Mouse (Mus musculus) intestine, embryonic 14.5 days (tissue): ENCODE data around the gene Ppa1. TPM values are rescaled to one million over a fixed set of nuclear protein-coding genes. Genes with fewer than 3 reads are reported as not detected.
"Not testable (repeated sequence)": the region's sequence is repeated elsewhere in the genome, so short reads cannot be mapped to it uniquely, and the experiment has no call there.

Experiments used
- ATAC-seq: fragments of 200-750 bp; cut with Nextera tagmentation; replicated peaks from 2 replicates; pipeline ENCODE4 v1.8.0; 2017; ENCODE audit warnings: low read depth, moderate number of reproducible peaks, moderate TSS enrichment, moderate library complexity; ENCODE audit not compliant: low FRiP score, low TSS enrichment
- DNase-seq: peaks from one replicate; pipeline ENCODE4 v3.0.0-alpha.2; 2018; ENCODE audit warnings: low spot score
- H3K27ac ChIP-seq: fragments of 300-500 bp; sonication (generic); 2 replicates; pipeline ENCODE4 v1.5.1; 2014; ENCODE audit warnings: low read depth, mild to moderate bottlenecking, control low read depth
- H3K27me3 ChIP-seq: fragments of 300-500 bp; sonication (generic); replicated peaks from 2 replicates; pipeline ENCODE4 v1.6.1; 2014; ENCODE audit warnings: low read length, control low read depth; ENCODE audit not compliant: control insufficient read depth, insufficient read depth
- H3K36me3 ChIP-seq: fragments of 300-500 bp; sonication (generic); 2 replicates; pipeline ENCODE4 v1.6.1; 2014; ENCODE audit warnings: low read length, control low read depth; ENCODE audit not compliant: control insufficient read depth, insufficient read depth
- H3K4me1 ChIP-seq: fragments of 300-500 bp; sonication (generic); replicated peaks from 2 replicates; pipeline ENCODE4 v1.6.1; 2014; ENCODE audit warnings: low read length, control low read depth, mixed read lengths; ENCODE audit not compliant: control insufficient read depth, insufficient read depth
- H3K4me2 ChIP-seq: fragments of 300-500 bp; sonication (generic); 2 replicates; pipeline ENCODE4 v1.6.1; 2014; ENCODE audit warnings: low read length
- H3K4me3 ChIP-seq: fragments of 300-500 bp; sonication (generic); 2 replicates; pipeline ENCODE4 v1.5.1; 2014; ENCODE audit warnings: low read depth, low read length, control low read depth, mixed read lengths
- H3K9ac ChIP-seq: fragments of 300-500 bp; sonication (generic); 2 replicates; pipeline ENCODE4 v1.6.1; 2014; ENCODE audit warnings: mild to moderate bottlenecking, low read length
- H3K9me3 ChIP-seq: fragments of 300-500 bp; sonication (generic); 2 replicates; pipeline ENCODE4 v1.6.1; 2016; ENCODE audit warnings: low read length, control low read depth; ENCODE audit not compliant: control insufficient read depth
- WGBS: fragments of 180-500 bp; shearing (Covaris S2); extraction: QIAGEN DNeasy Blood & Tissue Kit; methylation state at CpG from one replicate; pipeline ENCODE4 v1.1.7; 2014; 5-methylcytosine and 5-hydroxymethylcytosine counted together
- polyA plus RNA-seq: library from polyadenylated mRNA; unstranded; fragments of >200 nt; fragmentation: Nextera tagmentation; extraction: Ambion mirVana; gene quantifications from 2 replicates; pipeline ENCODE4 v1.2.1, GENCODE M21; 2014

Gene Ppa1
- polyA plus RNA-seq: 226 and 229 TPM in 2 replicates

DNA sequence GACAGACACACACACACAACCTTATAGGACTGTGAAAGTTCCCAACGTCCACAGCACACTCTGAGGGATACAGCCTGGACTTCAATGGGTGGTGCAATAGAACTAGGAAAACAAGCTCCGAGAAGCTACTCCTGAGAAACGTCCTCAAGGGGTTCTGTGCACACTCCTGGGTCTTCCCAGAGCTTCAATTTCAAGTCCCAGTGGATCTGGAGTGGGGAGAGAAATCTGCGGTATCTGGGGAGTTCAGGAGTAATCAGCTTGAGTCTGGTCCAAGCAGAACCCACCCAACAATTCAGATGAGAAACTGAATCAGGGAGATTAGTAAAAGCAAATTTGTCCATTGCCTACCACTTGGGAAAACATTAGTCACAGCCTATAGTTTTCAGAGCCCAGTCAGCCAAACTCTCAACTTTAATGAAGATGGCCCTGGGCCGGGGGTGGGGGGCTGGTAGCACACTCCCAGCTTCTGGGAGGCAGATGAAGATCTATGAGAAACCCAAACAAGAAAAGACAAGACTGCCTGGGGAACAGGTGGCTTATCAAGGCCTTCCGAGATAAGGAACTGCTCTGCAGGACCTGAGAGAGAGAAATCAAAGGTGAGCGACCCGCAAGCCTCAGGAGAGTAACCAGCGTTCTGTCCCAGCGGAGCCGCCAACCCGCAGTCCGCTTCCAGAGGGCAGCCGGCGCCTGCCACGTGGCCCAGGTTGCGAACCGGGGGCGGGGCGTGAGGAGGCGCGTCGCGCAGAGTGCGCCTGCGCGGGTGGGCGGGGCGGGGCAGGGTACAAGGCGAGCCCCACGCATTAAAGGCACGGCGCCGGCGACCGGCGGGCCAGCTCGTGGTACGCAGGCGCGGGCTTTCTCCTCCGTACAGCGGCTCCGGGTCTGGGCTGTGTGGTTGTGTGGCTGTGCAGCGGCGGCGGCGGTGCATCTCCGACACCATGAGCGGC is at the start of gene Ppa1:
Gene Ppa1 (plus strand): TSS at position 763 of the 947 bp plus-strand sequence.
- Histone ChIP-seq H3K4me1 (peaks cover 9% of the 10 kb centered on the region), H3K4me2 (peak within 1 kb of the TSS; percentile 70), H3K27ac (peak within 1 kb of the TSS; percentile 69), H3K4me3 (peak within 1 kb of the TSS; percentile 82), H3K9ac (peak within 1 kb of the TSS; percentile 82), H3K27me3 (no peaks in the 10 kb centered on the region), H3K36me3 (peaks cover 6% of the 10 kb centered on the region), H3K9me3 (no peaks in the 10 kb centered on the region)
- peak; percentile 92 for ATAC-seq
- 3% methylated on average over 50 of the region's 50 CpGs for WGBS
- DNase-seq: peak; percentile 91

DNA sequence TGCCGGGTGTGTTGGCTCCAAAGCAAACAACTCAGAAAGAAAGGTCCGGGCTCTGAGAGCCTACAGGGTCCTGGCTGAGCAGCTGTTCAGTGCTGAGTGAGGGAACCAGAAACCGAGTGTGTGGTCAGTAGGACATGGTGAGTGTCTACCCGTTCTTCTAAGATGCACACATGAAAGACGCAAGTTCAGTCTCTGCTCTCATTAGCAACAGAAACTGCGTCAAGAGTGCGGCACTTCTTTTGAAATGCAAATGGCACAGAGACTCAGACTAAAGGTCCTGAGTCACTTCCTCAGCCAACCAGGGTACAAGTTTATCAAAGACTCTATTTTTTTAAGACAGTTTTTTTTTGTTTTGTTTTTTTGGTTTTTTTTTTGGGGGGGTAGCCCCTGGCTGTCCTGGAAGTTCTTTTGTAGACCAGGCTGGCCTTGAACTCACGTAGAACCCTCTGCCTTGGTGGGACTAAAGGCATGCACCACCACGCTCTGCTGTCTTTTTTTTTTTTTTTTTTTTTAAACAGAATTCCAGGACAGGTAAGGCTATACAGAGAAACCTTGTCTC is 48.7 kb upstream of the Ppa1 start:
- 68% methylated on average over 9 of the region's 9 CpGs for WGBS
- Histone ChIP-seq H3K4me1 (no peaks in the 10 kb centered on the region), H3K9me3 (no peaks in the 10 kb centered on the region), H3K36me3 (no peaks in the 10 kb centered on the region), H3K4me2 (no peak overlapping the region), H3K4me3 (no peak overlapping the region), H3K9ac (no peak overlapping the region), H3K27me3 (peaks cover 16% of the 10 kb centered on the region; the same call in 1 of the 2 replicates), H3K27ac (no peak overlapping the region)
- DNase-seq (no peak), ATAC-seq (no peak)

DNA sequence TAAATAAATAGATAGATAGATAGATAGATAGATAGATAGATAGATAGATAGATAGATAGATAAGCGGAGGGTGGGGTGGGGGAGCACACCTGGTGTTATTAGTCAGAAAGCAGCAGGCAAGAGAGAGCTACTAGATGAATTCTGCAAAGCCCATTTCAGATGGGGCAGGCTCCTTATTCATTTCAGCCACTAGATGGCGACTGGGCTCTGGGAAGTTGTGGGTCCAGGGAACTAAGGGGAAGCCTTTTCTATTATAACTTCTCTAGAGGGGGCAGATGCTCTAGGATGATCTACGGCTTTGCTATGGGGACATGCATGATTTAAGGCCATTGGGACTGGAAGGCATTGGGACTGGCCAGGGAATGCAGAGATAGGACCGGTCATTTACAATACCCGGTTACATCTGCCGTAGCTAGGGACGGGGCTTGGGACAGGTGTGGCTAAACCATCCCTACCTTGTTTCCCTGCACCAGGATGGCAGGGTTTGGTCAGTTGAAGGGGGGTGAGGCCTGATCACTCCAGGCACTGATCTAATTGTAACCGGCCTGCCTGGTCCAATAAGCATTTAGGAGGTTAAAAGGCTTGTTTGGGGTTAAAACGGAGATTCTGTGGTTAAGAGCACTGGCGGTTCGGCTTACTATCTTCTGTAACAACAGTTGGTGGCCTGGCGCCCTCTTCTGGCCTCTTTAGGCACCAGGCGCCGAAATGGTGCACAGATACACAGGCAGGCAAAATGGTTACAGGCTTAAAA is 45.9 kb upstream of the Ppa1 start:
- no peaks in the 10 kb centered on the region for H3K27me3 ChIP-seq
- no peak overlapping the region for H3K4me3 ChIP-seq
- no peaks in the 10 kb centered on the region for H3K4me1 ChIP-seq
- no peaks in the 10 kb centered on the region for H3K36me3 ChIP-seq
- WGBS: 15% methylated on average over 14 of the region's 14 CpGs
- ATAC-seq (peak; percentile 61; the same call in 1 of the 2 replicates), DNase-seq (peak; percentile 78)
- no peak overlapping the region for H3K9ac ChIP-seq
- no peaks in the 10 kb centered on the region for H3K9me3 ChIP-seq
- no peak overlapping the region for H3K27ac ChIP-seq
- H3K4me2 ChIP-seq: peak overlapping the region; percentile 31

DNA sequence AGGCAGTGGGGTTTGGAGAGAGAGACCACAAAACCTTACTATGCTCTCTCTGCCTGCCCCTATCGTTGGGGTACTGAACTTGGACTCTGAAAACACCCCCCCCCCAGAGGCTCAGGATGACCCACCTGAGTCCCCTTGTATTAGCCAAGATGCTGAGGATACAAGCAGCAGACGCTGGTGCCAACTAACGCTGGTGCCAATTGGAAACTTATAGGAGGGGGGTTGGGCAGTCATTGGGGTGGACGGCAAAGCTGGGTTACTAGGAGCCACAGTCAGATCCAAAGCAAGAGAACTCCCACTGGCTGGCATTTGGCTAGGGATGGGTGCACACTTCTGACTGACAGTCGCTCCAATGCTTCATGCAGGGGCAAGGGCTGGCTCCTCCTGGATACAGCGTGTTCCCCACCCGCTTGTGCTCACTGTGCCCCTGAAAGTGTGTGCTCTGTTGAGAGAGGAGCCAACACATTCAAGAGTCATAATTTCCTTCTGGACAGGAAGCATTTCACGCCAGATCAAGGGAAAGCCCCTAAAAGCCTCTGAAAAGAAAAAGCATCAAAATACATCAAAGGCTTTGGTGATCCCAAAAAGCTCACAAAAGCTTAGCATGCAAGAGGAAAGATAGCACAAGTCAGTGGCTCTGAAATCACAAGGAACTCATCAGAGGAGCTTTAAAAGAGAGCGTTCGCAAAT is 43.8 kb upstream of the Ppa1 start:
- DNase-seq: no peak
- 72% methylated on average over 10 of the region's 10 CpGs for WGBS

DNA sequence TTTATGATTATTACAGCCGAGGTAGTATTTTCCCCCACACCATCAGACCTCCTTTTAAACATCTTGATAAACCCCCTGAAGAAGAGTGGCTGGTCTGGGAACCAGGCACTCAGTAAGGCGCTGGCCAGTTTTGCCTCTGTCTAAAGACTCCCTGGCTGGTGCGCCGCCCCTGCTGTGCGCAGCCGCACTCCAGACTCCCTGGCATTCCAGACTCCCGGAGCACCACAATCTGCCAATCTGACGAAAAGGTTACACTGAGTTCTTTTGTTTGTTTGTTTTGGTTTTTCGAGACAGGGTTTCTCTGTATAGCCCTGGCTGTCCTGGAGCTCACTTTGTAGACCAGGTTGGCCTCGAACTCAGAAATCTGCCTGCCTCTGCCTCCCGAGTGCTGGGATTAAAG is 43.0 kb upstream of the Ppa1 start:
- H3K4me3 ChIP-seq, ATAC-seq, DNase-seq, H3K4me2 ChIP-seq, H3K9ac ChIP-seq, H3K9me3 ChIP-seq, H3K27ac ChIP-seq, H3K27me3 ChIP-seq, H3K4me1 ChIP-seq, H3K36me3 ChIP-seq: not testable (repeated sequence)
- 61% methylated on average over 11 of the region's 11 CpGs for WGBS

More for the DNA sequence above, 43.8 kb upstream of the Ppa1 start:
- no peak for ATAC-seq
- no peak overlapping the region for H3K9ac ChIP-seq
- H3K27me3 ChIP-seq: no peaks in the 10 kb centered on the region
- no peak overlapping the region for H3K4me2 ChIP-seq
- H3K4me1 ChIP-seq: no peaks in the 10 kb centered on the region
- H3K36me3 ChIP-seq: no peaks in the 10 kb centered on the region
- no peaks in the 10 kb centered on the region for H3K9me3 ChIP-seq
- H3K4me3 ChIP-seq: no peak overlapping the region
- no peak overlapping the region for H3K27ac ChIP-seq

DNA sequence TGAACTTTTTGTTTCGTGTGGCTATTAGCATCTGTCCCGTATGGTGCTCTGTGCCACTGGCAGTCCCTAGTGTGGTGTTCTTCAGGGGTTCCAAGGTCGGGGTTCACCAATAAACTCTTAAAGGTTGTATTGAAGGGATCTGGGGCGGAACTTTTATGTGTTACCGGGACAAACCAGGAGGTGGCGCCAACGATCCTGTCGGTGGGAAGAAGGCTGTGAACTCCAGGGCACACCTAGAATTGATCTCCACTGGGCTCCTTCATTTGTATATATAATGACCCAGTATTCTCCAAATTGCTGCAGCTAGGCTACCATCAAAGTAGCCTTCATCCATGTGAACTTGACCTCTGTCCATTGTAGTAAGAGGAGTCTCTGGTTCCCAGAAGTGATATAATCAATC is 42.5 kb upstream of the Ppa1 start:
- no peak overlapping the region for H3K9ac ChIP-seq
- no peak overlapping the region for H3K4me3 ChIP-seq
- 15% methylated on average over 8 of the region's 8 CpGs for WGBS
- H3K4me1 ChIP-seq: no peaks in the 10 kb centered on the region
- no peak overlapping the region for H3K27ac ChIP-seq
- H3K36me3 ChIP-seq: no peaks in the 10 kb centered on the region
- DNase-seq (peak; percentile 92), ATAC-seq (no peak)
- H3K9me3 ChIP-seq: no peaks in the 10 kb centered on the region
- no peaks in the 10 kb centered on the region for H3K27me3 ChIP-seq
- H3K4me2 ChIP-seq: no peak overlapping the region

DNA sequence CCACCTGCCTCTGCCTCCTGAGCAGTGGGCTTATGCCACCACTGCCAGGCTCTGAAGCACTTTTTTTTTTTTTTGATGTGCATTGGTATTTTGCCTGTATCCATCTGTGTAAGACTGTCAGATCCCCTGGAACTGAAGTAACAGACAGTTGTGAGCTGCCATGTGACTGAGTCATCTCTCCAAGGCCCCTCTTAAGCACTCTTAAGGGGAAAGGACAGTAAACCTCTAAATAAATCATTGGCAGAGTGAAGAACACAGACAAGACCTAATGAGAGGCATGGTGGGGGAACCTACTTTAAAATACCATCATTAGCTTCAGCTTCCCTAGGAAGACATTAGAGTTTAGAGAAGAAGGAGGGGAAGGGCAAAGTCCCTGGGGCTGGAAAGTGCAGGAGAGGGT is 40.1 kb upstream of the Ppa1 start:
- Histone ChIP-seq H3K4me1 (no peaks in the 10 kb centered on the region), H3K36me3 (no peaks in the 10 kb centered on the region), H3K27me3 (no peaks in the 10 kb centered on the region), H3K4me3 (no peak overlapping the region), H3K27ac (no peak overlapping the region), H3K4me2 (no peak overlapping the region), H3K9me3 (no peaks in the 10 kb centered on the region), H3K9ac (no peak overlapping the region)
- no peak for DNase-seq
- ATAC-seq: no peak

DNA sequence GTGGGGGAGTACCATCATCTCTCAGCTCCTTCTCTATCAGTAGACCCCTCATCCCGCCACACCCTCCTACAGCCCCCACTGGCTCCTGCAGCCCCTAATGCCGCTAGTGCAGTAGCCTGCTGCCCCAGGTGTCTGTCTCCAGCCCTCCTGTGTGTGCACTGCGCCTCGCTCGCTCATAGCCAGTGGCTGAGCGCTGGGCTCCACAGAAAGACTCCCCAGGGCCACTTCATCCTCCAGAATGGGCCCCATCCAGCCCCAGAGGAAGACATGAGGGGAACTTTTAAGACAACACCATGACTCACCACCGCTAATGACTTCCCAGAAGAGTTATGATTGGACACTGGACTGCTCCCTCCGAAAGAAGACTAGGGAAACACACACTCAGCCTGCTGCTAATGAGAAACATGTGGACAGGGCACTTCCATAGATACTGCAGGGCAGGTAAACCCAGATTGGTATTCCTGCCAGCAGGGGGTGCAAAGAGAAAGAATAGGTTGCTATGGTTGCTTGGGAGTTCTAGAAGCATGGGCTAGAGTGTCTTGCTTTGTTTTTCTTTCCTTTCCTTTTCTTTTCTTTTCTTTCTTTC is 37.6 kb upstream of the Ppa1 start:
- WGBS: 76% methylated on average over 8 of the region's 8 CpGs
- Histone ChIP-seq H3K36me3 (no peaks in the 10 kb centered on the region), H3K4me1 (no peaks in the 10 kb centered on the region), H3K4me3 (no peak overlapping the region), H3K27ac (no peak overlapping the region), H3K9ac (no peak overlapping the region), H3K4me2 (no peak overlapping the region), H3K9me3 (no peaks in the 10 kb centered on the region), H3K27me3 (no peaks in the 10 kb centered on the region)
- ATAC-seq: no peak
- no peak for DNase-seq
